Mouse (Mus musculus): ENCODE results near the gene Aptx. TPM values are rescaled to one million over a fixed set of nuclear protein-coding genes. Genes with fewer than 3 reads are reported as not detected.
A peak's percentile ranks its signal among the peaks of the same experiment; 100 is the strongest.

Aptx gene
- polyA plus RNA-seq, 2 experiments: 18.8 to 28.6 TPM

DNA sequence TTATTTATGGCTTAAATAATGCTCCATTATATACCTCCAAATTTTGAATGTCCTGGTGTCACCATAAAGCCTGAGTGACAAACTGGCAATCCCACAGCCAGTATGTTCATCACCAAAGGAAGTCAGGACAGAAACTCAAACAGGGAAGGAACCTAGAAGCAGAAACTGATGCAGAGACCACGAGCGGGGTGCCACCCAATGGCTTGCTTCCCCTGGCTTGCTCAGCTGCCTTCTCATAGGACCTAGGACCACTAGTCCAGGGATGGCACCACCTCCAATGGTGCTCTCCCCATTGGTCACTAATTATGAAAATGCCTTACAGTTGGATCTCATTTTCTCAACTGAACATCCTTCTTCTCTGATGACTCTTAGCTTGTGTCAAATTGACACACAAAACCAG, 19.7 kb downstream of the Aptx start:
- H3K27me3 ChIP-seq (ENCODE audit: control insufficient read depth, insufficient read depth, low read length): no peaks in the 10 kb centered on the region
- TF ChIP-seq POLR2A (IDR thresholded peaks at IDR 0.05; ENCODE audit: borderline replicate concordance, extremely low read depth, insufficient read depth, insufficient read length): no peak
- H3K27ac ChIP-seq (replicated peaks; ENCODE audit: low read depth, low read length): no peak overlapping the region
- H3K9me3 ChIP-seq (ENCODE audit: control insufficient read depth, low read length): no peaks in the 10 kb centered on the region
- no peaks in the 10 kb centered on the region for H3K4me1 ChIP-seq (ENCODE audit: control insufficient read depth, insufficient read depth, low read length)
- no peak overlapping the region for H3K9ac ChIP-seq (ENCODE audit: low read depth, low read length, severe bottlenecking)
- ATAC-seq (ENCODE audit: low FRiP score, low read depth) (no peak), DNase-seq (ENCODE audit: low spot score) (no peak)
- H3K36me3 ChIP-seq (ENCODE audit: control insufficient read depth, insufficient read depth, low read length): peaks cover 24% of the 10 kb centered on the region
- H3K4me3 ChIP-seq (replicated peaks; ENCODE audit: low read length): no peak overlapping the region
- WGBS: 97% methylated on average over 2 of the region's 2 CpGs
- H3K4me2 ChIP-seq (replicated peaks; ENCODE audit: low read depth, low read length, severe bottlenecking): no peak overlapping the region

DNA sequence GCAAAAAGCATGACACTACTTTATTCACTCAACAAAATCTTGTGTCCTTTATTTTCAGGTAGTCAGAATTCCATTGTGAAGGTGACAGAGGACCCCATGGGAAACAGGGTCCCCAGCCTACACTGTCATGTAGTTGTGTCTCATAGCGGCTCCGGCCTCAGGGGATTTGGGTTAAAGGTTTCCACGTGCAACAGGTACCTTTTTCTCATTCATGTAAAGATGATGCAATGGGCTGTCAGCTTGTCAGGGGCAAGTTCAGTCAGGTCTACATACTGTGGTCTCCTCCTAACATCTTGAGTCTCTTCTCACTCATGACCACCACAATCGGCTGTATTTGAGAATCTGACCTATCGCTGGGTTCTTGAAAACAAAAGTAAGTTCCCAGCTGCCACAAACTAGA, 20.6 kb downstream of the Aptx start:
- WGBS: 87% methylated on average over 5 of the region's 5 CpGs
- Histone ChIP-seq H3K9ac (ENCODE audit: low read depth, low read length, severe bottlenecking) (no peak overlapping the region), H3K36me3 (ENCODE audit: control insufficient read depth, insufficient read depth, low read length) (peaks cover 19% of the 10 kb centered on the region), H3K9me3 (ENCODE audit: control insufficient read depth, low read length) (no peaks in the 10 kb centered on the region), H3K4me1 (ENCODE audit: control insufficient read depth, insufficient read depth, low read length) (no peaks in the 10 kb centered on the region), H3K27me3 (ENCODE audit: control insufficient read depth, insufficient read depth, low read length) (no peaks in the 10 kb centered on the region), H3K4me2 (replicated peaks; ENCODE audit: low read depth, low read length, severe bottlenecking) (no peak overlapping the region), H3K4me3 (replicated peaks; ENCODE audit: low read length) (no peak overlapping the region), H3K27ac (replicated peaks; ENCODE audit: low read depth, low read length) (no peak overlapping the region)
- ATAC-seq (ENCODE audit: low FRiP score, low read depth): no peak
- DNase-seq (ENCODE audit: low spot score): no peak
- TF ChIP-seq POLR2A (IDR thresholded peaks at IDR 0.05; ENCODE audit: borderline replicate concordance, extremely low read depth, insufficient read depth, insufficient read length): no peak

DNA sequence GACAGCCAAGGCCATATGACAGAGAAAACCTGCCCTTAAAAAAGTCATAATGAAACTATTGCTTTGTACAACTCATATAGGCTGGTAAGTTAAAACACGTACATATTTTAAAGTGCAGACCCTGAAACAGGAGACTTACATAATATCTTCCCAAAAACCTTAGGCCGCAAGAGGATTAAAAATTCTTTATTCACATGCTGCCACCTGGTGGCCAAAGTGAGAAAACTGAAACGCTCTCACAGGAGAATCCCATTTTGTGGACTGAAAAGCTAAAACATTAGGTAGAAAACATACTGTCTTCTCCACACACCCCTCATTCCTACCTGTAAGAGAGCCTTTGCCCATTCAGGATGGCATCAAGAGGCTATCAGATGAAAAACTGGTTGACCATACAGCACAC, 21.1 kb downstream of the Aptx start:
- H3K27me3 ChIP-seq (ENCODE audit: control insufficient read depth, insufficient read depth, low read length): no peaks in the 10 kb centered on the region
- no peaks in the 10 kb centered on the region for H3K9me3 ChIP-seq (ENCODE audit: control insufficient read depth, low read length)
- WGBS: 13% methylated on average over 3 of the region's 3 CpGs
- H3K4me2 ChIP-seq (replicated peaks; ENCODE audit: low read depth, low read length, severe bottlenecking): no peak overlapping the region
- H3K27ac ChIP-seq (replicated peaks; ENCODE audit: low read depth, low read length): no peak overlapping the region
- no peak overlapping the region for H3K4me3 ChIP-seq (replicated peaks; ENCODE audit: low read length)
- ATAC-seq (ENCODE audit: low FRiP score, low read depth) (no peak), DNase-seq (ENCODE audit: low spot score) (peak; percentile 27)
- no peak for TF ChIP-seq POLR2A (IDR thresholded peaks at IDR 0.05; ENCODE audit: borderline replicate concordance, extremely low read depth, insufficient read depth, insufficient read length)
- H3K4me1 ChIP-seq (ENCODE audit: control insufficient read depth, insufficient read depth, low read length): no peaks in the 10 kb centered on the region
- H3K36me3 ChIP-seq (ENCODE audit: control insufficient read depth, insufficient read depth, low read length): peaks cover 16% of the 10 kb centered on the region
- H3K9ac ChIP-seq (ENCODE audit: low read depth, low read length, severe bottlenecking): no peak overlapping the region

DNA sequence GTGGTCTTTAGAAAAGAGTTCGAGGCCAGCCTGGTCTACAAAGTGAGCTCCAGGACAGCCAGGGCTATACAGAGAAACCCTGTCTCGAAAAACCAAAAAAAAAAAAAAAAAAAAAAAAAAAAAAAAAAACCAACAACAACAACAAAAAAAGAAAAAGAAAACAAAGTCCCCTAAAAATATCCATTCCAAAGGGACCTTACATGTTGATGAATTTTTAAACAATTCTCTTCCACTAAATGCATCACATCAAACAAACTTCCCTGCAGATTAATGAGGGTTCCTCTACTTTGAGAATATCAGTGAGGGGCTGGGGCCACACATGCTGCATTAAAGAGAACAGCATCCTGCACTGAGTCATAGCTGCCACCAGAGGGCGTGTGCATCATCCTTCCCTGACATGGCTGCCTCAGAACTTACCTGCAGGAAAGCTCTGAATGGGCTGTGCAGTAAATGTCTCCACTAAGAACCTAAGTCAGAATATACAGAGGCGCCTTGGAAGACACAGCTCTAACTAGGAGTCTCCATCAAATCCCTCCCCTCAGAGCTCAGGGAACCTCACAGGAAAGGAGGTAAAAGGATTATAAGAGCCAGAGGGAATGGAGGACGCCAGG, 22.6 kb downstream of the Aptx start:
- DNase-seq (ENCODE audit: low spot score): peak; percentile 55
- Histone ChIP-seq H3K27me3 (ENCODE audit: control insufficient read depth, insufficient read depth, low read length) (no peaks in the 10 kb centered on the region), H3K9me3 (ENCODE audit: control insufficient read depth, low read length) (no peaks in the 10 kb centered on the region), H3K4me3 (replicated peaks; ENCODE audit: low read length) (no peak overlapping the region), H3K27ac (replicated peaks; ENCODE audit: low read depth, low read length) (no peak overlapping the region), H3K4me1 (ENCODE audit: control insufficient read depth, insufficient read depth, low read length) (peaks cover 5% of the 10 kb centered on the region; the same call in 1 of the 2 replicates), H3K36me3 (ENCODE audit: control insufficient read depth, insufficient read depth, low read length) (peaks cover 3% of the 10 kb centered on the region; the same call in 1 of the 2 replicates), H3K9ac (ENCODE audit: low read depth, low read length, severe bottlenecking) (no peak overlapping the region), H3K4me2 (replicated peaks; ENCODE audit: low read depth, low read length, severe bottlenecking) (no peak overlapping the region)
- WGBS: 52% methylated on average over 5 of the region's 5 CpGs
- ATAC-seq (ENCODE audit: low FRiP score, low read depth): peak; percentile 14; the same call in 1 of the 2 replicates
- TF ChIP-seq POLR2A (IDR thresholded peaks at IDR 0.05; ENCODE audit: borderline replicate concordance, extremely low read depth, insufficient read depth, insufficient read length): no peak

DNA sequence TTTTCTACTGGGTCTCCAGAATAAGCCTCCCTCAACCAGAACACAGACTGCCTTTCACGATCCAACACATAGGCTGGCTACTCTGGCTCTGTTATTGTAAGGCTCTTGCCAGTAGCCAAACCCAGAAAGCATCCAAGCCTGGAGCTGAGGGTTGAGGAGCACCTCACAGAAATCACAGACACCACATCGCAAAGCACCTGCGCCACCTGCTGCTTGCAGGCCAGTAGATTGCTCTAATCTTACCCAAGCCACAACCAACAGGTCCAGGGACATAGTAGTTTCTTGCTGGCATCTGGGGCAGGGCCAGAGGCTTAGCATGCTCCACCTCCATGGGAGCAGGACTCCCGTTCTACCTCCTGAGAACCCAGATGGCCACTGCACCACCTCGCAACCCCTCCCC, 25.9 kb downstream of the Aptx start:
- H3K36me3 ChIP-seq (ENCODE audit: control insufficient read depth, insufficient read depth, low read length): no peaks in the 10 kb centered on the region
- H3K27ac ChIP-seq (replicated peaks; ENCODE audit: low read depth, low read length): no peak overlapping the region
- DNase-seq (ENCODE audit: low spot score): no peak
- H3K9ac ChIP-seq (ENCODE audit: low read depth, low read length, severe bottlenecking): no peak overlapping the region
- H3K27me3 ChIP-seq (ENCODE audit: control insufficient read depth, insufficient read depth, low read length): no peaks in the 10 kb centered on the region
- H3K4me3 ChIP-seq (replicated peaks; ENCODE audit: low read length): no peak overlapping the region
- H3K9me3 ChIP-seq (ENCODE audit: control insufficient read depth, low read length): no peaks in the 10 kb centered on the region
- 29% methylated on average over 5 of the region's 5 CpGs for WGBS
- TF ChIP-seq POLR2A (IDR thresholded peaks at IDR 0.05; ENCODE audit: borderline replicate concordance, extremely low read depth, insufficient read depth, insufficient read length): no peak
- no peak for ATAC-seq (ENCODE audit: low FRiP score, low read depth)
- 0 out of 2 replicates have a peak overlapping the region, but pooled peaks have one; percentile 3 for H3K4me2 ChIP-seq (replicated peaks; ENCODE audit: low read depth, low read length, severe bottlenecking)
- peaks cover 5% of the 10 kb centered on the region; the same call in 1 of the 2 replicates for H3K4me1 ChIP-seq (ENCODE audit: control insufficient read depth, insufficient read depth, low read length)

Measured in limb, embryonic 14.5 days (tissue).